Mouse (Mus musculus): ENCODE data around the gene Dmac2. TPM values are rescaled to one million over a fixed set of nuclear protein-coding genes. Genes with fewer than 3 reads are reported as not detected.

Dmac2 gene
- total RNA-seq, 2 experiments from 2014 or later, result 37.7 to 43.0 TPM

DNA sequence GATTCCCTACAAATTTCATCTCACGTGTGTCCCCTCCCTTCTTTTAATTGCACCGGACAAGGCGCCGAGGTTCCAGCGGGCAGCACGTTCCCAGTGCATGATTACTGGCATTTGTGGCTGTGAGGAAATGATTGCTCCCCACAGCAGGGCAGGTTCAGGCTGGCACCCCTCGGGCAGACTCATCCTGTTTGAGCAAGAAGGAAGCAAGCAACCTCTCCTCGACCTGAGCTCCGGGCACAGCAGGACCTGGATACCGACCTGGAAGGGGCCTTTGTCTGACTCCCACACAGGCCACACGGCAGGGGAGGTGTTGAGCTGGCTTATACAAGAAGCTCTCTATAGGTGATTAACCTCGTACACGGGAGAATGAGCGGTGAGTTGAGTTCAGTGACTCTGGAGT, 25.9 kb downstream of the Dmac2 start:
- intact Hi-C loops (cut with DNase I), result no loop called here

DNA sequence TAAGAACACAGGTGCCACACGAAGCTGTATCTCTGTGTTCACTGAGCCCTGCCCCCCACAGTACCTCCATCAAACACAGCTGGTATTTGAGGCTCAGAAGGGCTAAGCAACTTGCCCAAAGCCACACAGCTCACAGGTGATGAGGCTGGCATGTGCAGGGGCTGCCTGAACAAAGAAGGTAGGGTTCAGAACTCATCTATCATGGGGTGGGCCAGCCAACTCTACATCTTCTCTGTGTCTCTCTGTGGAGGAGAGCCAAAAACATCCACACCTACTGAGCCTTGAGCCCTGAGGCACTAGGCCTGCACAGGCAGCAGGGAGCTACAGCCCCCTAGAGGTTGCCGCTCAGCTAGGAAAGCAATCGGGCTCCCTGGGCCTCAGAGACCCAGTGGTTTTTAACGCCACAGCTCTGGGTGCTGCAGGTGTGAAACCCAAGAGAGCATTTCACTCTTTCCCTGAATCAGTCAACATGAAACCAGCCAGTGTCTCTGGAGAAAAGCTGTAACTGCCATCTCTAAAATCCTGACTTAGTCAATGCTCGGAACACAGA, 28.4 kb downstream of the Dmac2 start:
- no peak for DNase-seq
- intact Hi-C loops (cut with DNase I), result no loop called here

More for the DNA sequence above, 25.9 kb downstream of the Dmac2 start:
- DNase-seq, result no peak

DNA sequence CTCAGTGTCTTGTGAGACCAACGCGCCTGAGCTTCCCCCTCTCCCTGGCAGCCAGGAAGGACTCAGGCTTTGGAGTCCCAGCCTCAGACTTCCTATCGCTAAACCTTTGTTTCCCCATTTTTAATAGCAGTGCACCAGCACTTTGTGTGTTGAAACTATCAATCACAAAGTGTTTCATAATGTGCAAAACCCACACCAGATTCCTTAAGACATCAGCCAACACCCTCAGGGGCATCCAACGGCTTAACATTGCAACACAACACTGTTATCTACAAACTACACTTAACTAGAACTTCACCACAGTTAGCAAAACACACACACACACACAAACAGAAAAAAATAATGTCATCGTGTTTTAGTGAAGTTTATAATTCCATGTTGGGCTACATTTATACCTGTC, 30.6 kb downstream of the Dmac2 start:
- intact Hi-C loops (cut with DNase I), result no loop called here

DNA sequence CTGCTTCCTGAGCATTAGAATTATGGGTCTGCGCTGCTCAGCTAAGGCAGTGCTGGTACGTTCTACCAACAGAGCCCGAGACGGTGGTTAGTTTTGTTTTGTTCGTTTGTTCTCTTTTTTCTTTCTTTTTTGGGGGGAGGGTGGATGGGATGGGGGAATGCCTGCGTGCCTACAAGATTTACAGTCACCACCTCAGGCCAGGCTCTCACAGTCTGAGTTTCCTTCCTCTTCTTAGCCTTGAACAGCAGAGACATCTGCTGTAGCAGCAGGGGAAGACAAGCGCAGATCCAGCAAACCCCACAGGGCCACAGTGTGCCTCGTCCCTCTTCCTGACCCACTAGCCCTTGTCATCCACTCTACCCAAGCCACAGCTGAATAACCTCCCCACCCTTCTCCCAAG, 32.1 kb downstream of the Dmac2 start:
- intact Hi-C loops (cut with DNase I), result no loop called here
- no peak for DNase-seq

More for the DNA sequence above, 30.6 kb downstream of the Dmac2 start:
- no peak for DNase-seq

DNA sequence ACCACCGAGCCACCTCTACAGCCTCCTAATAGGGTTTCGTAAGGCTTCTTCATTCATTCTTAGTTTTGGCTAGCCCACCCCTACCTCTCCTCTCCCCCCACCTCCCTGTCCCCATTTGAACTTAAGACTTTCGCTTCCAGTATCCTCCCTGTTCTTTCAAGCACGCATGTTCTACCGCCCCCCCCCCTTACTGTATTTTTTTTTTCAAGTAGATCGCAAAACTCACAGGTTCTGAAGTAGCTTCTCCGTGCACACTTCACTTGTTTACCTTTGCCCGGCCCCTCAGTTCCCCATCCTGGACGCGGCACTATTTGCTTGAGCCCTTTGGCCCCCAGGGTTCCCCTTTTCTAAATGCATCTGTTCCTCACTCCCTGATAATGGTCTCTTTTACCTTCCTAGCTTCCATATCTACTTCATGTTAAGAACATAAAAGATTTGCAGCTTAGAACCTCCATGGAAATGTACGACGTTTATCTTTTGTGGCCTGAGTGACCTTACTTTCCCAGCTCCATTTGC, 33.1 kb downstream of the Dmac2 start:
- no peak for DNase-seq
- intact Hi-C loops (cut with DNase I), result no loop called here

DNA sequence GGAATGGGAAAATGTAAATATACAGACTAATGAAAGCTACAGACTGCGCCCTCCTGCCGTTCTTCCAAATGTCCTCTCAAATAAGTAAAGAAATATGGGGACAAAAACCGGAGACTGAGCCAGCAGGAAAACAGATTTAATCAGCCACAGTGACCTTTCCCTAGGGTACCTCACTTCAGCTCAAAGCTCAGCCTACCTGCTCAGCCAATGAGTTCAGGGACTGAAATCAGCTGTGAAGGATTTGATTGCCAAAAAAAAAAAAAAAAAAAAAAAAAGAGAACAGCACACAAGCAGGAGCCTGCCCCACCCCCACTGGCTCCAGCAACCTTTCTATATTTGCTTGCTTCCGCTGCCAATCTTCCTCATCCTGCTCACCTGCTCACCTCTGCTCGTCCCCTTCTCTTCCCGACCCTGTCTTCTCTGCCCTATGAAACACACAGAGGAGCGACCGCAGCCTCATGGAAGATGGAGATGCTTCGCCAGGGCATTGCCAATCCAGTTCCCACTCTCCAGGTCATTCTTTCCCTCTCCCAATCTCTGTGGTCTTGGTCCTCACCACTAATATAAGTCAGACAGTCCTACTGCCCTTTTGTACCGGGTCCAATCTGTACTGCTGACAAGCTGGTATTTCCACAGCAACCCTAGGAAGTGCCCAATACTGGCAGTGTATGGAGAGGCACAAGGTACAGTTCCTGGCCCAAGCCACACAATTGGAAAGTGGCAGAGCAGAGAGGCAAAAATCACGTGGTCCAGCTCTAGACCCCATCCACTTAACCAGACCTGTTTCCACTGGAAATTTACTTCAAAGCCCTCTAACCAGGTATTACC, 36.6 kb downstream of the Dmac2 start:
- DNase-seq, result no peak
- intact Hi-C loops (cut with DNase I), result no loop called here

DNA sequence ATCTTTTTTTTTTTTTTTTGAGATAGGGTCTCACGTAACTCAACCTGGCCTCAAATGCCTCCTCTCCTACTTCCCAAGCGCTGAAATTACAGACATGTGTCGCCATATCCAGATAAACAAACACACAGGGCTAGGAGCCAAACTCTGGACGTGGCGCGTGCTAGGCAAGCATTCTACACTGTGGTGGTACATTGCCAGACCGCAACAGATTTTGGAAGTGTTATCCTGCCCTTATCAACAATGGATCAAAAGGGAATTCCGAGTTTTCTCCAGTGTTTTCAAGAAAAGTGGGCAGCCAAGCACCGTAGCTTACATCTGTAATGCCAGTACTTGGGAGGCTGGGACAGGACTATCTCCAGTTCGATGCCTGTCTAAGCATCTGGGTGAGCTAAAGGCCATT, 38.6 kb downstream of the Dmac2 start:
- intact Hi-C loops (cut with DNase I), result no loop called here
- DNase-seq, result no peak

DNA sequence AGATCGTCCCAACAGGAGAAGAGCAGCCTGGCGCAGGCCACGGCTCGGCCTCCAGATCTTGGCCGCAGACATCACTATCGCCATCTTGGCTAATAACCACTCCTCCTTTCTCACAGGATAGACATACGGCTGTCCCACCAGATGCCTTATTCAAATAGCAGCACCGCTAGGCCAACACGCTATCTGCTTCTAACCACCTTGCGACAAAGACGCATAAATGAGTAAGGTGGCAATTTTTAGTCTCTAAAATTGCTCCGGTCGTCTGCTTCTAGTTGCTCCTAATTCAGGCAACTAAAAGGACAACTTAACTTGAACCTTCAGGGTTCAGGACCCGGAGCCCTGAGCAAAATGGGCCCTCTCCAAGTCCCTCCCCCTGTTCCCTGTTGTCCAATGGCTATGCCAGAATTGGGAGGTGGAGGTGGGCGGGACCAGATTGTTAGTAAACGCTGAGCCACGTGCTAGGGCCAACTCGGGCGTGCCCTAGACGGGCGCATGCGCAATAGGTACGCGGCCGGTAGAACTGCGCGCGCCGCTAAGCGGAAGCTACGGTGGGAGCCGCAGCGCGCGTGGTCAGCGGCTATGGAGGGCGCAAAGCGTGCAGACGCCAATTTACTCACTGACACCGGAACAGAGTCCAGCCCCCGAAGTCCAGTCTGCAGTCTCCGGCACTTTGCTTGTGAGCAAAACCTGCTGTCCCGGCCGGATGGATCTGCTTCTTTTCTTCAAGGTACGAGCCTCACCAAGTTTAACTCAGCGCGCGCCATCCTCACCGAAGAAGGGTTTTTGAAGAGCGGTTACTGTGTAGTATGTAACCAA, 39.7 kb downstream of the Dmac2 start, which contains the start of the genes Bckdha and Exosc5:
Bckdha (minus strand) TSS at position 325 of the 816 bp plus-strand sequence.
Exosc5 (plus strand) TSS at position 508 of the 816 bp plus-strand sequence.
- intact Hi-C loops (cut with DNase I), result no loop called here
- DNase-seq, result peak; percentile 99 to 100

DNA sequence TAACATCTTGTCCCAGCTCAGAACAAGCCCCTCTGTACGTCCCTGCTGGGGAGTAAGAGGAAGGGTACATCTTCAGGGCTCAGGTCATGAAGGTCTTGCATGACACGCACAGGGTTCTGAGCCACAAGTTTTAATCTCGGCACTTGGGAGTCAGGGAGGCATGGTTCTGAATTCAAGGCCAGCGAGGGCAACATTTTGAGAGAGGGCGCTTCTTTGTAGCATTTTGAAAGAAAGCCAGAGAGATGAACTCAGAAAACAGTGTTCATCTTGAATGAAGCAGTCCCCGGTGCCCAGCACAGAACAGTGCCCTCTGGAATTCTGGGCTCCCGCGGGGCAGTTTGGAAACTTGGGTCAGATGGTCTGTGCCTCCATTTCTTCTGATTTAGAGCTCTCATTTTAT, 47.2 kb downstream of the Dmac2 start:
- DNase-seq, result no peak
- intact Hi-C loops (cut with DNase I), result no loop called here

DNA sequence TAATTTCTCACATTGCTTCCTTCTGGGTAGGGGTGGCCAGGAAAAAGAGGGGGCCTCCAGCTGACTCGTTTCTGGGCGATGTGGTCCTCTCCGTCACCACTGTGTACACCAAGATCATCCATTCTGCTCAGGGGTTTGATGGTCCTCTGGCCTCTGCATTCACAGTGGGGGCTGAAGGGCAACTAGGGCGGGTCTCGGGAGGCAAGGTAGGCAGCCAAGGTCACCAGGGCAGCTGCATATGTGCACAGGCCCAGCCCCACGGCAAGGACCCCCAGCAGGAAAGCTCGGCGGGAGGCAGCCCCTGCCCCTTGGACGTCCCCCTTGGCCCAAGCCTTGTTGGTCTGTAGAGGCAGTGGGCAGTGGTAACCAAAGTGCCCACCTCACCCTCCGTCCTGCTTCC, 49.9 kb downstream of the Dmac2 start:
- intact Hi-C loops (cut with DNase I), result no loop called here
- DNase-seq, result no peak

DNA sequence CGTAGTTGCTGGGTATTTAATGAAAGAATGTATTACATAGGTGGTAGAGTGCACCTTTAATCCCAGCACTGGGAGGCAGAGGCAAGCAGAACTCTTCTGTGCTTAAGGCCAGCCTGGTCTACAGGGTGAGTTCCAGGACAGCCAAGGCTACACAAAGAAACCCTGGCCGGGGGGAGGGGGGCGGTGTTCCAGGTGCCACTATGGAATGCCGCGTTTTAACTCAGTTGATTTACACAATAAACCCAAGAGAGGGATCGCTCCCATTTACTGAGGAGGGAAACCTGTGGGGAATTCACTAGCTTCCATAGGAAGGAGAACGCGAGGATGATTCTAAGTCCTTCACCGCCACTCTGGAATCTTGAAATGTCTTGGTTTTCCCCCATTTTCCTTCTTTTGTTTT, 50.4 kb downstream of the Dmac2 start:
- intact Hi-C loops (cut with DNase I), result no loop called here
- no peak for DNase-seq

DNA sequence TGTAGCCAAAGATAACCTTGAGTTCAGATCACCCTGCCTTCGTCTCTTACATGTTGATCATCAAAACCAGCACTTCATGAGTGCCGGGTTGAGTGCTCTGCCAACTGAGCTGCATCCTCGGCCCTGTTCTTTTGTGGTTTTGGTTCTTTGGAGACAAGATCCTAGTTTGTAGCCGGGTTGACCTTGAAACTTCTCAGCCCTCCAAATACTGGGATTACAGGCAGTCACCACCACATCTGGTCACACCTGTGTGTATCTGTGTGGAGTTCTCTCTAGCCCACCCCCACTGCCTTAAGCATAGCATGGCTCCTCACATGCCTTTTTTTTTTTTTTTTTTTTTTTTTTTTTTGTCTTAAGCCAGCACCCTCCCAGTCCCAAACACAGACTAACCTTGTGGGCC, 50.9 kb downstream of the Dmac2 start:
- no peak for DNase-seq
- intact Hi-C loops (cut with DNase I), result no loop called here

DNA sequence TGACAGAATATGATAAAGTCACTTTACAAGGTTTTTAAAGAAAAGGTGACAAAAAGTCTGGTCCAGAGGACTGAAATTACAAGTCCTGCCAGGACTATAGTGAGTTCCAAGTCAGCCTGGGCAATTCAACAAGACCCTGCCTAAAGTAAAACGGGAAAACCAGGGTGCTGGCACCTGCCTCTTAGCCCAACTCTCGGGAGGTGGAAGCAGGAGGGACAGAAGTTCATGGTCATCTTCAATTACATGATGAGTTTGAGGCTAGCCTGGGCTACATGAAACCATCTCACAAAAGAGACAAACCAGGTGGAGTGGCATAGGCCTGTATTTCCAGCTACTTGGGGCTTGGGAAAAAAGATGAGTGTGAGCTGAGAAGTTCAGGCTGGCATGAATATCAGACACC, 52.5 kb downstream of the Dmac2 start:
- no peak for DNase-seq
- intact Hi-C loops (cut with DNase I), result no loop called here

DNA sequence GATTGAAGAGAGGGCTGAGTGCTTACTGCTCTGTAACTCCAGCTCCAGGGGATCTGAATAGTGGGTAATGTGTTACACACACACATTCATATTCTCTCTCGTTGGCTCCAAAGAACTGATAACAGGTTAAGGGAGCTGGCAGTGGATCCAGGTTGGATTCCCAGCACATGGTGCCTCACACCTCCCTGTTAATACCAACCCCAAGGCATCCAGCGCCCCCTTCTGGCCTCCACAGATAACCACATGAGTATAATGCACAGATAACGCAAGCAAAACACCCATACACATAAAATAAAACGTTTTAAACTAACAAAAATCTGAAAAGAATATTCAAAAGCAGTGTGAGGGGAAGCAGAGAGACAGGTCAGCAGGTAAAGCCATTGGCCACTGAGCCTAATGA, 53.2 kb downstream of the Dmac2 start:
- intact Hi-C loops (cut with DNase I), result no loop called here
- DNase-seq, result no peak

DNA sequence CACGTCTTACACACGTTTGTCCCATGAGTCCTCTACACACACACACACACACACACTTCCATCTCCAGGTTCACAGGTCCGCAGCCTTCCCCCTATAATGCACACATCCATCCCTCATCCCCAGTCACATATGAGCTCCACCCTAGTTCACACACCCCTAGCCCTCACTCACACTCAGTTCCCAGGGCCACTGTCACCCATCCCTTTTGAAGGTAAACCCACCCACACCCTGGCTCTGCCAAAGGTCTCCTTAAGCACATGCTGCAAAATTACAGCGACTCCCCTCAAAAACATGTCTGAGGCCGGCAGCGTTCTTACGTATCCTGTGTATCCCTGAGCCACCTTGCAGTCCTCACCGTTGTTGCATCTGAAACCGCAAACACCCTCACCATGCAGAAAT, 55.1 kb downstream of the Dmac2 start:
- intact Hi-C loops (cut with DNase I), result no loop called here
- no peak for DNase-seq

DNA sequence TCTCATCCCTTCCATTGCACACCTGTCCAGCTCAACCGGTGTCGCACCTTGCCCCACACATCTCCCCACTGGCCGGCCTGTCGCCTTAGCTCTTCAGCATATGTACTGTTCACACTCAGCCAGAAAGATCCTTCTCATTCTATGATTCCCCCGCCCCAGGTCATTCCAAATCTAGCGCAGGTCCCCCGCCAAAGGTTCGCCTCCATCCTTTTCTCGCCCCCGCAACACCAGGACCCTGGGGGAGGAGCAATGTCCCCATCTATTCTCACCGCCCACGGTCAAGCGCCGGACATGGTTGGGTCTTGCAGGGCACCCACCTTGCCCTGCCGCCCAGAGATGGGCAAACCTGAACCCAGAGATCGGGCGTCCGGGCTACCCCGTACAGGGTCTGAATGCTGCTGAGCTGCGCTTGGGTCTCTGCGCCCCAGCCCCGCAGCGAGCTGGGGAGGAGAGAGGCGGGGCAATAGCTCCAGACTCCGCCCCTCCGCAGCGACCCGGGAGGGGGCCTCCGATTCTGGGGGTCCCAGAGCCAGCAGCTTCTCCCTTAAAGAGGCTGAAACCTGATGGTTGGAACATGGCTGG, 55.6 kb downstream of the Dmac2 start, which contains the start of gene Tmem91:
Tmem91 (minus strand) TSS at position 448 of the 582 bp plus-strand sequence.
- intact Hi-C loops (cut with DNase I), result no loop called here
- no peak for DNase-seq

Other genes with a start within 250 kb of the Dmac2 start
- not detected for gene Cnfn, start 249.7 kb upstream of the Dmac2 start, total RNA-seq (2021)
- gene Lipe, start 220.7 kb upstream of the Dmac2 start, total RNA-seq (2021), result 10 to 100 TPM; 18.6 to 20.6 TPM
- gene Cxcl17, start 206.5 kb upstream of the Dmac2 start, total RNA-seq (2021), result not detected
- gene Ceacam1, start 141.8 kb upstream of the Dmac2 start, total RNA-seq (2021), result 1 to 10 TPM; 3.0 to 6.1 TPM
- under 1 TPM; 0.64 to 0.79 TPM for gene Ceacam2, start 79.6 kb upstream of the Dmac2 start, total RNA-seq (2021)
- gene Erich4, start 3.5 kb upstream of the Dmac2 start, total RNA-seq (2021), result not detected
- 1 to 10 TPM; 1.0 to 1.8 TPM for gene B3gnt8, start 7.2 kb downstream of the Dmac2 start, total RNA-seq (2021)
- gene Bckdha, start 39.6 kb downstream of the Dmac2 start, total RNA-seq (2021), result 100 to 1,000 TPM in 1 of 2 experiments, 10 to 100 TPM in 1; 97.3 to 106 TPM
- 10 to 100 TPM; 20.3 to 23.2 TPM for gene Exosc5, start 39.8 kb downstream of the Dmac2 start, total RNA-seq (2021)
- gene Tmem91, start 55.8 kb downstream of the Dmac2 start, total RNA-seq (2021), result not detected
- 1 to 10 TPM; 6.9 to 9.7 TPM for gene B9d2, start 61.4 kb downstream of the Dmac2 start, total RNA-seq (2021)
- gene Tgfb1, start 67.6 kb downstream of the Dmac2 start, total RNA-seq (2021), result 1 to 10 TPM; 6.0 to 6.2 TPM
- gene Ccdc97, start 99.7 kb downstream of the Dmac2 start, total RNA-seq (2021), result 10 to 100 TPM; 37.2 to 38.2 TPM
- gene Hnrnpul1, start 135.3 kb downstream of the Dmac2 start, total RNA-seq (2021), result 10 to 100 TPM; 60.4 to 62.0 TPM
- gene Axl, start 169.3 kb downstream of the Dmac2 start, total RNA-seq (2021), result 10 to 100 TPM; 39.1 to 44.9 TPM
- gene Cyp2s1, start 197.5 kb downstream of the Dmac2 start, total RNA-seq (2021), result under 1 TPM; 0.17 to 0.18 TPM

Measured in gastrocnemius, postnatal 36 days (tissue).